Mouse (Mus musculus): ENCODE results near the gene Rbm8a2. TPM values are rescaled to one million over a fixed set of nuclear protein-coding genes. Genes with fewer than 3 reads are reported as not detected.

Gene Rbm8a2
- polyA plus RNA-seq, 1 experiment, result not detected

DNA sequence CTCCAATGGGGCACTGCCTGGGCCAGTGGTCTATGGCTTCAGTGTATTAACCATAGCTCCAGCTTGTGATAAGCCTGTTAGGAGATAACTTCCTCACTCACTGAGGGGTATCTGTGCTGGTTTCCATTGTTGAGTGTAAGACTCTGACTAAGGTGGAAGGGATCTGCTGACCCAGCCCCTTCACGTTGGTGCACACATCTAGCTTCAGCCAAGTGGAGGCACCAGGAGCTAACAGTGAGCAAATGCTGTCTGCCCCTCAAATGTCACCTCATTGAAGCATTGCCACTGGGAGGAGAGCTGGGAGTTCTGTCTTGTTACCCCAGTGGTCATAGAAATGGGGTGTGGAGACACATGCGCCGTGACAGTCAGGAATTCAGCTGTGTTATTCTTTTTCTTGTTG lies 40.2 kb downstream of the Rbm8a2 start:
- H3K4me3 ChIP-seq (ENCODE audit: control insufficient read depth, insufficient read depth, low read length), result no peak overlapping the region
- WGBS, result 81% methylated on average over 3 of the region's 3 CpGs
- TF ChIP-seq POLR2A (IDR thresholded peaks at IDR 0.05; ENCODE audit: control insufficient read depth, extremely low read depth, insufficient read depth, low read length, poor library complexity) (no peak), CTCF (IDR thresholded peaks at IDR 0.05; ENCODE audit: borderline replicate concordance, control insufficient read depth, extremely low read depth, insufficient read depth, low read length, poor library complexity) (no peak)
- no peak overlapping the region for H3K27ac ChIP-seq (ENCODE audit: control insufficient read depth, insufficient read depth, low read length)
- no peak for DNase-seq
- no peaks in the 10 kb centered on the region for H3K4me1 ChIP-seq (replicated peaks; ENCODE audit: control insufficient read depth, insufficient read depth, low read length)
- H3K27me3 ChIP-seq (ENCODE audit: control insufficient read depth, insufficient read depth, low read length), result no peaks in the 10 kb centered on the region
- no peaks in the 10 kb centered on the region for H3K36me3 ChIP-seq (ENCODE audit: control insufficient read depth, insufficient read depth, low read length)

- H3K36me3 ChIP-seq (ENCODE audit: control insufficient read depth, insufficient read depth, low read length), result no peaks in the 10 kb centered on the region
- no peak overlapping the region for H3K27ac ChIP-seq (ENCODE audit: control insufficient read depth, insufficient read depth, low read length)
- DNase-seq, result peak; percentile 20
- H3K4me1 ChIP-seq (replicated peaks; ENCODE audit: control insufficient read depth, insufficient read depth, low read length), result no peaks in the 10 kb centered on the region
- TF ChIP-seq CTCF (IDR thresholded peaks at IDR 0.05; ENCODE audit: borderline replicate concordance, control insufficient read depth, extremely low read depth, insufficient read depth, low read length, poor library complexity), result peak; percentile 29; the same call in 1 of the 2 replicates
- no peak for TF ChIP-seq POLR2A (IDR thresholded peaks at IDR 0.05; ENCODE audit: control insufficient read depth, extremely low read depth, insufficient read depth, low read length, poor library complexity)
- WGBS, result 19% methylated on average over 11 of the region's 11 CpGs
- no peaks in the 10 kb centered on the region for H3K27me3 ChIP-seq (ENCODE audit: control insufficient read depth, insufficient read depth, low read length)
- no peak overlapping the region for H3K4me3 ChIP-seq (ENCODE audit: control insufficient read depth, insufficient read depth, low read length)
These were observed 42.6 kb downstream of the Rbm8a2 start for GRCm38 (mm10) chr1:175936282-175936737.

GRCm38 (mm10) chr1:175931391-175931790 lies 47.5 kb downstream of the Rbm8a2 start:
- Histone ChIP-seq H3K27ac (ENCODE audit: control insufficient read depth, insufficient read depth, low read length) (no peak overlapping the region), H3K4me3 (ENCODE audit: control insufficient read depth, insufficient read depth, low read length) (no peak overlapping the region), H3K27me3 (ENCODE audit: control insufficient read depth, insufficient read depth, low read length) (no peaks in the 10 kb centered on the region), H3K4me1 (replicated peaks; ENCODE audit: control insufficient read depth, insufficient read depth, low read length) (no peaks in the 10 kb centered on the region), H3K36me3 (ENCODE audit: control insufficient read depth, insufficient read depth, low read length) (no peaks in the 10 kb centered on the region)
- no peak for DNase-seq
- 91% methylated on average over 5 of the region's 5 CpGs for WGBS
- TF ChIP-seq CTCF (IDR thresholded peaks at IDR 0.05; ENCODE audit: borderline replicate concordance, control insufficient read depth, extremely low read depth, insufficient read depth, low read length, poor library complexity) (no peak), POLR2A (IDR thresholded peaks at IDR 0.05; ENCODE audit: control insufficient read depth, extremely low read depth, insufficient read depth, low read length, poor library complexity) (no peak)

Other genes starting within 250 kb of the Rbm8a2 start
- gene Exo1, start 98.5 kb downstream of the Rbm8a2 start, polyA plus RNA-seq (2012; rRNA removed), result 3.2 and 5.8 TPM in 2 replicates
- 0.07 TPM in 1 of 2 replicates, not detected in the other for gene Gm38100, start 58.8 kb downstream of the Rbm8a2 start, polyA plus RNA-seq (2012; rRNA removed)